Mouse (Mus musculus) midbrain, embryonic 11.5 days (tissue): ENCODE measurements around the gene Gas2. TPM values are rescaled to one million over a fixed set of nuclear protein-coding genes. Genes with fewer than 3 reads are reported as not detected.

Experiments
- ATAC-seq: fragments of 200-750 bp; cut with Nextera tagmentation; 2 replicates; pipeline ENCODE4 v1.8.0; 2017; ENCODE audit warnings: moderate TSS enrichment, moderate library complexity; ENCODE audit not compliant: low FRiP score
- DNase-seq: peaks from one replicate; pipeline ENCODE4 v3.0.0; 2015; ENCODE audit warnings: low spot score; ENCODE audit errors: missing footprints
- H3K27ac ChIP-seq: fragments of 300-500 bp; sonication (generic); 2 replicates; pipeline ENCODE4 v1.5.1; 2014; ENCODE audit warnings: low read depth, low read length
- H3K27me3 ChIP-seq: fragments of 300-500 bp; sonication (generic); 2 replicates; pipeline ENCODE4 v1.6.1; 2014; ENCODE audit warnings: mild to moderate bottlenecking, low read length, moderate library complexity, mixed read lengths; ENCODE audit not compliant: control insufficient read depth, insufficient read depth
- H3K36me3 ChIP-seq: fragments of 300-500 bp; sonication (generic); 2 replicates; pipeline ENCODE4 v1.6.1; 2014; ENCODE audit warnings: mild to moderate bottlenecking, low read length, moderate library complexity, mixed read lengths; ENCODE audit not compliant: control insufficient read depth, insufficient read depth
- H3K4me1 ChIP-seq: fragments of 300-500 bp; sonication (generic); 2 replicates; pipeline ENCODE4 v1.6.1; 2014; ENCODE audit warnings: low read length; ENCODE audit not compliant: control insufficient read depth, insufficient read depth
- H3K4me2 ChIP-seq: fragments of 300-500 bp; sonication (generic); 2 replicates; pipeline ENCODE4 v1.6.1; 2014; ENCODE audit warnings: mild to moderate bottlenecking, moderate library complexity
- H3K4me3 ChIP-seq: fragments of 300-500 bp; sonication (generic); 2 replicates; pipeline ENCODE4 v1.5.1; 2014; ENCODE audit warnings: low read depth, low read length
- H3K9ac ChIP-seq: fragments of 300-500 bp; sonication (generic); 2 replicates; pipeline ENCODE4 v1.6.1; 2014; ENCODE audit warnings: low read length
- H3K9me3 ChIP-seq: fragments of 300-500 bp; sonication (generic); 2 replicates; pipeline ENCODE4 v1.6.1; 2016; ENCODE audit warnings: low read length; ENCODE audit not compliant: control insufficient read depth
- WGBS: fragments of 180-500 bp; shearing (Covaris S2); extraction: QIAGEN DNeasy Blood & Tissue Kit; methylation state at CpG from one replicate; pipeline ENCODE4 v1.1.7; 2014; 5-methylcytosine and 5-hydroxymethylcytosine counted together
- polyA plus RNA-seq: library from polyadenylated mRNA; unstranded; fragments of >200 nt; fragmentation: Nextera tagmentation; extraction: Ambion mirVana; gene quantifications from 2 replicates; pipeline ENCODE4 v1.2.1, GENCODE M21; 2014

Gene Gas2
- polyA plus RNA-seq, 1 experiment from 2014 or later = 33.5 TPM

DNA sequence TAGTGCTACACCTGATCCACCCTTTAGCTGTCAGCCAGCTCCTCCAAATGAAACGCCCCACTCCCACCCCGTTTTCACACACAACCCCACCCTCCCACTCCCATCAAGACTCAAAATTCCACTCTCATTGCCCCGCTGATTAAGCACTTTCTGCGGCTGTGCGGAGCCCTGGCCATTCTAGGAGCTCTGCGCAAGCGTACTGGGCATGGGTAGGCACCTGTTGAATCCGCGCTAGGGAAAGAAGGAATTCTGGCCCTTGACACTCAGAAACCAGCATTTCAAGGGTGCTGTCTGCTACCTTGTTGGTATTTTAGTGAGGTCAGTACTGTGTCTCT is 144.4 kb downstream of the Gas2 start:
- Histone ChIP-seq H3K36me3 (no peaks in the 10 kb centered on the region), H3K4me2 (peak overlapping the region; percentile 76), H3K4me3 (peak overlapping the region; percentile 64), H3K9me3 (no peaks in the 10 kb centered on the region), H3K9ac (no peak overlapping the region), H3K4me1 (no peaks in the 10 kb centered on the region), H3K27me3 (no peaks in the 10 kb centered on the region), H3K27ac (no peak overlapping the region)
- under 1% methylated on average over 9 of the region's 9 CpGs for WGBS
- DNase-seq = no peak
- ATAC-seq = no peak

DNA sequence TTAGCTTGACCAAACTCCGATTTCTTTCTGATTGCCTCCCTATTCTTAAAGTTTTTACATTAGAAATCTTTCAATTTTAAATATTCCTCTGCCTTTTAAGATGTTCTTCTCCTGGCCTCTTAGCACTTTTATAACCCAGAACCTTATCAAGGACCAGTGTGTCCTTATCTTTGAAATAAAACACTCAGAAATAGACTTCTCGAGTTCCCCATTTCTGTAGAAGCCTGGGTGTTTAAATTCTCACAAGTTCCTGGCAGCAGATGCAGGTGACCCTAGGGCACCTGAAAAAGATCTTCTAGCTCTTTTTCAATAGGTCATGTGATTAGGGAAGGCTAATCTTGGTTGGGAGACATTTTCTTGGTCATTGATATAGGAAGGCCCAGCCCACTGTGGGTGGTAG is 145.3 kb downstream of the Gas2 start:
- no peaks in the 10 kb centered on the region for H3K27me3 ChIP-seq
- no peaks in the 10 kb centered on the region for H3K4me1 ChIP-seq
- no peak overlapping the region for H3K9ac ChIP-seq
- H3K4me3 ChIP-seq = no peak overlapping the region
- no peak overlapping the region for H3K4me2 ChIP-seq
- H3K36me3 ChIP-seq = no peaks in the 10 kb centered on the region
- no peak for DNase-seq
- no peak for ATAC-seq
- no peak overlapping the region for H3K27ac ChIP-seq
- no peaks in the 10 kb centered on the region for H3K9me3 ChIP-seq
- 86% methylated on average over 2 of the region's 2 CpGs for WGBS

GRCm38 (mm10) chr7:52013457-52013856 is 151.6 kb downstream of the Gas2 start:
- Histone ChIP-seq H3K27ac (no peak overlapping the region), H3K9ac (no peak overlapping the region), H3K36me3 (no peaks in the 10 kb centered on the region), H3K4me2 (no peak overlapping the region), H3K4me1 (no peaks in the 10 kb centered on the region), H3K27me3 (no peaks in the 10 kb centered on the region), H3K9me3 (no peaks in the 10 kb centered on the region), H3K4me3 (no peak overlapping the region)
- DNase-seq (no peak), ATAC-seq (no peak)
- WGBS = 82% methylated on average over 7 of the region's 7 CpGs

GRCm38 (mm10) chr7:52015180-52015579 is 153.4 kb downstream of the Gas2 start:
- H3K27ac ChIP-seq = no peak overlapping the region
- WGBS = 73% methylated on average over 1 of the region's 1 CpGs
- no peak for ATAC-seq
- no peaks in the 10 kb centered on the region for H3K4me1 ChIP-seq
- no peaks in the 10 kb centered on the region for H3K9me3 ChIP-seq
- no peaks in the 10 kb centered on the region for H3K36me3 ChIP-seq
- no peak overlapping the region for H3K4me3 ChIP-seq
- H3K4me2 ChIP-seq = no peak overlapping the region
- no peaks in the 10 kb centered on the region for H3K27me3 ChIP-seq
- DNase-seq = no peak
- H3K9ac ChIP-seq = no peak overlapping the region

DNA sequence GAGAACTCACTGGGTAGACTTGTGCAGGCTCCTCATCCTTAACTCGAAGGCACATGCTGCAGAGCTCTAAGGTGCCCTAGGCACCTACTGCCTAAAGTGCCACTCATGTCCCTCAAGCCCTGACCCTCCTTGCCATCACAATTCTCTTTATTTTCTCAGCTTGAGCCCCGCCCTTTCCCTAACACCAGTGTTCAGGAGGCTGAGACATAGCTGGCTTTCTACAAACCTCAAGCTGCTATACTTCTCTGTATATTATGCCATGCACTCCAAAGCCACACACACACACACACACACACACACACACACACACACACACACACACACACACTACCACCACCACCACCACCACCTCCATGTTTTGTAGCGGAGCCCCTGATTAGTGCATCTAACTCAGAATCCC is 153.8 kb downstream of the Gas2 start, which contains the start of gene 1700015G11Rik:
TSS of gene 1700015G11Rik (minus strand) at position 101 of the 400 bp plus-strand sequence.
- Histone ChIP-seq H3K4me3 (no peak within 1 kb of the TSS), H3K27me3 (no peaks in the 10 kb centered on the region), H3K36me3 (no peaks in the 10 kb centered on the region), H3K9ac (no peak within 1 kb of the TSS), H3K9me3 (no peaks in the 10 kb centered on the region), H3K4me2 (no peak within 1 kb of the TSS), H3K4me1 (no peaks in the 10 kb centered on the region), H3K27ac (no peak within 1 kb of the TSS)
- no peak for ATAC-seq
- 89% methylated on average over 3 of the region's 3 CpGs for WGBS
- no peak for DNase-seq

GRCm38 (mm10) chr7:52022039-52022438 is 160.2 kb downstream of the Gas2 start:
- Histone ChIP-seq H3K4me2 (no peak overlapping the region), H3K27me3 (no peaks in the 10 kb centered on the region), H3K9me3 (no peaks in the 10 kb centered on the region), H3K4me1 (no peaks in the 10 kb centered on the region), H3K4me3 (no peak overlapping the region), H3K27ac (no peak overlapping the region), H3K9ac (no peak overlapping the region), H3K36me3 (no peaks in the 10 kb centered on the region)
- 86% methylated on average over 4 of the region's 4 CpGs for WGBS
- ATAC-seq = no peak
- DNase-seq = no peak

- Histone ChIP-seq H3K36me3 (no peaks in the 10 kb centered on the region), H3K9me3 (no peaks in the 10 kb centered on the region), H3K9ac (no peak overlapping the region), H3K4me2 (no peak overlapping the region), H3K27me3 (no peaks in the 10 kb centered on the region), H3K27ac (no peak overlapping the region), H3K4me3 (no peak overlapping the region), H3K4me1 (no peaks in the 10 kb centered on the region)
- WGBS = 94% methylated on average over 5 of the region's 5 CpGs
- DNase-seq = no peak
- ATAC-seq = no peak
Measured at GRCm38 (mm10) chr7:52024050-52024626, 162.3 kb downstream of the Gas2 start.

DNA sequence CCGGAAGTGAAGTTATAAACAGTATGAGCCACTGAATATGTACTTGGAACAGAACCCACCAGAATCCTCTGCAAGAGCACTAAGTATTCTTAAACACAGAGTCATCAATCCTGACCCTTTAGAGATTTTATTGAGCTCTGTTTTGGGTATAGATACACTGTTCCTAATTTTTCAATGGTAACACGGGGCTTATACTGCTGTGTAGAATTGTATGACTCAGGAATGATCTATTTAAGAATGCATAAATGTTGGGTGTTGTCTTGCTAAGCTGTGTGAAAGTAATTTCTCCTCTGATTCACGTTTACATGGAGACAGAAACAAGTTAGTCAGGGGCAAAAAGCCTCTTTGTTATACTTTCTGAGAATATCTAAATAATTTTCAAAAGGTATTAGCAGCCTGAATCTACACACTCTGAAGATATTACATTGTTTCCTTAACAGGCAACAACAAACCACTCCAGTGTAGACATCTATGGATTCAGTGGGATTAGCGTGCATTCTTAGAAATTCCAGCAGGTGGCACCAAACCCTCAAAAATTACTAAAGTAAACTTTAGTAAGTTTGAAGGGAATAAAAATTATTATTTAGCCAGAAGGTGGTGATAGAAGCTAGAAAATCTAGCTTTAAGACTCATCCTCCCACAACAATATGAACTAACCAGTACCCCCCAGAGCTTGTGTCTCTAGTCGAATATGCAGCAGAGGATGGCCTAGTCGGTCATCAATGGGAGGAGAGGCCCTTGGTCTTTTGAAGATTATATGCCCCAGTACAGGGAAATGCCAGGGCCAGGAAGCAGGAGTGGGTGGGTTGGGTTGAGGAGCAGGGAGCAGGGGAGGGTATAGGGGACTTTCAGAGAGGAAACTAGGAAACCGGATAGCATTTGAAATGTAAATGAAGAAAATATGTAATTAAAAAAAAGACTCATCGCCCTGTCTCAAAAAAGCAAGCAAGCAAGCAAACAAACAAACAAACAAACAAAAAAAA is 176.1 kb downstream of the Gas2 start:
- peak; percentile 96 for DNase-seq
- no peak overlapping the region for H3K4me3 ChIP-seq
- H3K36me3 ChIP-seq = no peaks in the 10 kb centered on the region
- H3K27ac ChIP-seq = no peak overlapping the region
- no peaks in the 10 kb centered on the region for H3K9me3 ChIP-seq
- ATAC-seq = peak; percentile 64; the same call in 1 of the 2 replicates
- no peaks in the 10 kb centered on the region for H3K4me1 ChIP-seq
- 49% methylated on average over 8 of the region's 8 CpGs for WGBS
- no peak overlapping the region for H3K9ac ChIP-seq
- H3K4me2 ChIP-seq = no peak overlapping the region
- H3K27me3 ChIP-seq = no peaks in the 10 kb centered on the region
